Mouse (Mus musculus): ENCODE measurements around the gene Tdrd1. TPM values are rescaled to one million over a fixed set of nuclear protein-coding genes. Genes with fewer than 3 reads are reported as not detected.

The Tdrd1 gene
- polyA plus RNA-seq, 1 experiment from 2014 or later: 2.7 TPM

DNA sequence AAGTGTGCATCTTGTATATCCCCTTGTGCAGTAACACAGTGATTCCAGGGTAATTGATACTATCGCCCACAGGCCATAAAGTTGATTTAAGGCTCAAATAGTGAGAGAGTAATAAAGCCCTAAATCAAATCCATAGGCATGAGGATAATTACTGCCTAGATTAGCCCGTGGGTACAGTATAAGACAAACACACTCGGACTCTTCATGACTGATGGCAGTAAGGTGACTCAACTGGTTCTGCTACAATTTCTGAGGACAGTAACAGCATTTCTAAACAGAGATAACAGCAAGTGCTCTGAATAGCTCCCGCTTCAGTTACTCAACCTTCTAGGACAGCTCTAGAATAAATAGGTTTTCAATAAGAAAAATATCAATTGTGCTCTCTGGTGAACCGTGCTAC, 18.9 kb upstream of the Tdrd1 start:
- no peak overlapping the region for H3K9ac ChIP-seq
- WGBS: 68% methylated on average over 5 of the region's 5 CpGs
- no peak overlapping the region for H3K4me2 ChIP-seq (replicated peaks)
- no peak for ATAC-seq (ENCODE audit: insufficient number of reproducible peaks, low FRiP score, low TSS enrichment, low read depth)
- H3K27ac ChIP-seq (replicated peaks): no peak overlapping the region
- H3K4me3 ChIP-seq (replicated peaks): no peak overlapping the region
- H3K36me3 ChIP-seq: peaks cover 64% of the 10 kb centered on the region
- H3K9me3 ChIP-seq (replicated peaks): no peaks in the 10 kb centered on the region
- H3K27me3 ChIP-seq: no peaks in the 10 kb centered on the region
- peaks cover 3% of the 10 kb centered on the region for H3K4me1 ChIP-seq

GRCm38 (mm10) chr19:56808771-56809170, 17.2 kb upstream of the Tdrd1 start:
- no peak for ATAC-seq (ENCODE audit: insufficient number of reproducible peaks, low FRiP score, low TSS enrichment, low read depth)
- Histone ChIP-seq H3K9me3 (replicated peaks) (no peaks in the 10 kb centered on the region), H3K4me2 (replicated peaks) (no peak overlapping the region), H3K27ac (replicated peaks) (no peak overlapping the region), H3K9ac (no peak overlapping the region), H3K36me3 (peaks cover 61% of the 10 kb centered on the region), H3K27me3 (no peaks in the 10 kb centered on the region), H3K4me1 (peaks cover 3% of the 10 kb centered on the region), H3K4me3 (replicated peaks) (no peak overlapping the region)
- WGBS: 64% methylated on average over 5 of the region's 5 CpGs

DNA sequence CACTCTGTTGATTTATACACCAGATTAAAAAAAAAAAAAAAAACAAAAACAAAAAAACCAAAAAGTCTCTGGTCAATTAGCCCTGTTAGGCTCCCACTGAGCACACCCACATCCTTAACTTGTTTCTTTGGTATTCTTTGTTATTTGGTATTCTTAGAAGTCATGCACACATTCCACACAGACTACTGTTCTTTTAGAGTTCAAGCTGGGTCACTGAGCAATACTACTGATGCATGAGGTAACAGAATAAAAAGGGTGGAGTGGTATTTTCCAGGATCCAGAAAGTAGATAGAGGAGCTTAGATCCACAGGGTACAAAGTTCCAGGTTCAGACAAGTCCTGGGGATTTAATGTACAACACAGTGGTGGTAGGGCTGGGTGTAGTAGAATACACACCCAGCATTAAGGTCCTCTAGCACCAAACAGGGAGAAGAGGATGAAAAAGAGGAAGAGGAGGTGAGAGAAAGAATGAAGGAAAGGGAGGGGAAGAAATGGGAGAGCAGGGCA, 15.3 kb upstream of the Tdrd1 start:
- no peak overlapping the region for H3K4me3 ChIP-seq (replicated peaks)
- no peak overlapping the region for H3K4me2 ChIP-seq (replicated peaks)
- no peaks in the 10 kb centered on the region for H3K27me3 ChIP-seq
- ATAC-seq (ENCODE audit: insufficient number of reproducible peaks, low FRiP score, low TSS enrichment, low read depth): no peak
- H3K36me3 ChIP-seq: peaks cover 44% of the 10 kb centered on the region
- no peak overlapping the region for H3K9ac ChIP-seq
- no peaks in the 10 kb centered on the region for H3K9me3 ChIP-seq (replicated peaks)
- H3K27ac ChIP-seq (replicated peaks): no peak overlapping the region
- peaks cover 3% of the 10 kb centered on the region for H3K4me1 ChIP-seq

GRCm38 (mm10) chr19:56811590-56811989, 14.4 kb upstream of the Tdrd1 start:
- H3K4me1 ChIP-seq: peaks cover 4% of the 10 kb centered on the region
- H3K4me3 ChIP-seq (replicated peaks): no peak overlapping the region
- peaks cover 40% of the 10 kb centered on the region for H3K36me3 ChIP-seq
- WGBS: 40% methylated on average over 9 of the region's 9 CpGs
- no peaks in the 10 kb centered on the region for H3K27me3 ChIP-seq
- no peak for ATAC-seq (ENCODE audit: insufficient number of reproducible peaks, low FRiP score, low TSS enrichment, low read depth)
- H3K4me2 ChIP-seq (replicated peaks): no peak overlapping the region
- no peaks in the 10 kb centered on the region for H3K9me3 ChIP-seq (replicated peaks)
- H3K9ac ChIP-seq: no peak overlapping the region
- no peak overlapping the region for H3K27ac ChIP-seq (replicated peaks)

DNA sequence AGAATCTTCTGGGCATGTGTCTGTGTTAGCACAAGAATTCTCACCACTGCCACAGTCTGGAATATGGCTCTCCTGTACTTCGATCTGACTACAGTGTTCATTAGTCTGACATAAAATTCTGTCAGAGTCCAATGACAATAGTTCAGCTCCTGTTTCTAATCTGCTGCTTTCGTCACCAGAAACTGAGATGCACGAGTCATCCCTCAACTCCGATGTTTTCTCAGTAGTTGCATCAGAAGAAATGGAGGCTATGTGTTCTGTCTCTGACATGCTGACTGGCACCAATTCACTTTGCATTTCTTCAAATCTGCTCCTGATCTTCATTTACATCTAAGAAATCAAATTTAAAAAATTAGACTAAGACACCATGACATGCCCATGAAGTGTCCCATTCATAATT, 12.6 kb upstream of the Tdrd1 start:
- no peaks in the 10 kb centered on the region for H3K9me3 ChIP-seq (replicated peaks)
- no peak overlapping the region for H3K4me3 ChIP-seq (replicated peaks)
- peaks cover 21% of the 10 kb centered on the region for H3K4me1 ChIP-seq
- no peak overlapping the region for H3K27ac ChIP-seq (replicated peaks)
- peaks cover 23% of the 10 kb centered on the region for H3K36me3 ChIP-seq
- no peak for ATAC-seq (ENCODE audit: insufficient number of reproducible peaks, low FRiP score, low TSS enrichment, low read depth)
- H3K4me2 ChIP-seq (replicated peaks): no peak overlapping the region
- H3K27me3 ChIP-seq: no peaks in the 10 kb centered on the region
- no peak overlapping the region for H3K9ac ChIP-seq
- 62% methylated on average over 4 of the region's 4 CpGs for WGBS

GRCm38 (mm10) chr19:56817851-56818526, 8.0 kb upstream of the Tdrd1 start:
- H3K4me2 ChIP-seq (replicated peaks): no peak overlapping the region
- peaks cover 39% of the 10 kb centered on the region for H3K4me1 ChIP-seq
- no peak for ATAC-seq (ENCODE audit: insufficient number of reproducible peaks, low FRiP score, low TSS enrichment, low read depth)
- no peak overlapping the region for H3K4me3 ChIP-seq (replicated peaks)
- no peaks in the 10 kb centered on the region for H3K9me3 ChIP-seq (replicated peaks)
- H3K27me3 ChIP-seq: no peaks in the 10 kb centered on the region
- H3K27ac ChIP-seq (replicated peaks): 0 out of 2 replicates have a peak overlapping the region, but pooled peaks have one; percentile 29
- WGBS: 22% methylated on average over 14 of the region's 14 CpGs
- no peak overlapping the region for H3K9ac ChIP-seq
- H3K36me3 ChIP-seq: peaks cover 9% of the 10 kb centered on the region

GRCm38 (mm10) chr19:56821040-56821797, 4.8 kb upstream of the Tdrd1 start:
- Histone ChIP-seq H3K9ac (peak overlapping the region; percentile 98), H3K9me3 (replicated peaks) (no peaks in the 10 kb centered on the region), H3K4me2 (replicated peaks) (peak overlapping the region; percentile 75), H3K4me3 (replicated peaks) (peak overlapping the region; percentile 98), H3K36me3 (no peaks in the 10 kb centered on the region), H3K27ac (replicated peaks) (peak overlapping the region; percentile 95), H3K27me3 (no peaks in the 10 kb centered on the region), H3K4me1 (peaks cover 41% of the 10 kb centered on the region)
- 5% methylated on average over 22 of the region's 22 CpGs for WGBS
- ATAC-seq (ENCODE audit: insufficient number of reproducible peaks, low FRiP score, low TSS enrichment, low read depth): no peak

DNA sequence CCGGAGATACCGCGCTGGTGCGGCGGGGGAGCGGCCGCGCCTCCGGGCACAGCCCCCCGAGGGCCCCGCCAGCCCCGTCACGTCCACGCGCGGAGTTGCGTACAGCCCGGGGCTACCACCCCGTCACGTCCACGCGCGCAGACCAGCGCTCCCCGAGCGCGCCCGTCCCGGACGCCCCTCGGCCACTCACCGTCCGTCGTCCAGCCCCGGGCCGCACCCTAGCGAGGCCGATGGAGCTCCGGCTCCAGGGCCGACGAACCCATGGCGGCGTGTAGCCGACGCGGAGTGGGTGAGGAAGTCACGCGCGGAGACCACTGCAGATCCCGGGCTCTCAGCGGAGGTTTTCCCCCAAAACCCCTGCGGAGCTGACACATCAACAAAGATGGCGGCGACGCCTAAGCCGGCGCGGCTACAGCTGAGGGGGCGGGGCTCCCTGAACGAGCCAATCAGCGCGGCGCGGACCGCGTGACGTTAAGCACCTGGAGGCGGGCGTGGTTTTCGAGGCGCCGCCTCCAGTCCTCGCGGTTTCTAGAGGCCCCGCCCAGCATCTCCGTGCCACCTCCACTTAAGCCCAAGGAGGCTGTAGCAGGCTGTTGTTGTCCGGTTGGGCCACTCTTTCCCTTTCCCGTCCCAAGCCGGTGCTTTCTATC, 4.1 kb upstream of the Tdrd1 start, which contains the start of gene Ccdc186:
Gene Ccdc186, minus strand, starts transcription at position 393 of the 650 bp plus-strand sequence.
- H3K36me3 ChIP-seq: no peaks in the 10 kb centered on the region
- H3K4me2 ChIP-seq (replicated peaks): peak within 1 kb of the TSS; percentile 75
- peak within 1 kb of the TSS; percentile 98 for H3K9ac ChIP-seq
- under 1% methylated on average over 79 of the region's 79 CpGs for WGBS
- peak within 1 kb of the TSS; percentile 98 for H3K4me3 ChIP-seq (replicated peaks)
- peak within 1 kb of the TSS; percentile 95 for H3K27ac ChIP-seq (replicated peaks)
- H3K9me3 ChIP-seq (replicated peaks): no peaks in the 10 kb centered on the region
- H3K27me3 ChIP-seq: no peaks in the 10 kb centered on the region
- H3K4me1 ChIP-seq: peaks cover 38% of the 10 kb centered on the region
- ATAC-seq (ENCODE audit: insufficient number of reproducible peaks, low FRiP score, low TSS enrichment, low read depth): peak; percentile 98

DNA sequence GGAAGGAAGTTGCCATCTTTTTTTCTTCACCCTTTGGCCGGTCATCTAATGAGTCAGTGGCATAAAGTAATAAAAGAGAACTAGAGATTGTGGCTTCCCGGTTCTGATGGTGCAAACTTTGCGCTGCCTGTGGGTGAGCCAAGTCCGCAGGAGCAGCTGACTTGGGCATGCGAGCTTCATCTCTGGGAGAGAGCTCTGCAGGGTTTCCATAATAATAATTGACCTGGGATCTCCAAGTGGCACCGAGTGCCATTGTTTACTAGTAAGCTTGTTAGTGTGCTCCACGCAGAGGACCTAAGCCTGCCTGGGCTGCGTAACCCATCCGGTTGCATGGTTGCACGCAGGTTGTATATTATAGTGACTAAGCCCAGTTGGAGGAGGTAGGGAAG, 3.6 kb upstream of the Tdrd1 start:
- H3K36me3 ChIP-seq: no peaks in the 10 kb centered on the region
- WGBS: 16% methylated on average over 10 of the region's 10 CpGs
- ATAC-seq (ENCODE audit: insufficient number of reproducible peaks, low FRiP score, low TSS enrichment, low read depth): peak; percentile 41; the same call in 1 of the 2 replicates

GRCm38 (mm10) chr19:56828305-56828704, 2.3 kb downstream of the Tdrd1 start:
- WGBS: 51% methylated on average over 11 of the region's 11 CpGs
- no peaks in the 10 kb centered on the region for H3K36me3 ChIP-seq
- H3K4me1 ChIP-seq: peaks cover 4% of the 10 kb centered on the region; the same call in 1 of the 2 replicates
- no peaks in the 10 kb centered on the region for H3K9me3 ChIP-seq (replicated peaks)
- 0 out of 2 replicates have a peak, but pooled peaks have one; percentile 29 for ATAC-seq (ENCODE audit: insufficient number of reproducible peaks, low FRiP score, low TSS enrichment, low read depth)
- no peaks in the 10 kb centered on the region for H3K27me3 ChIP-seq
- no peak overlapping the region for H3K27ac ChIP-seq (replicated peaks)
- no peak overlapping the region for H3K4me2 ChIP-seq (replicated peaks)
- no peak overlapping the region for H3K9ac ChIP-seq
- no peak overlapping the region for H3K4me3 ChIP-seq (replicated peaks)

More for the DNA sequence above, 3.6 kb upstream of the Tdrd1 start:
- Histone ChIP-seq H3K27me3 (no peaks in the 10 kb centered on the region), H3K4me3 (replicated peaks) (peak overlapping the region; percentile 98), H3K4me2 (replicated peaks) (peak overlapping the region; percentile 56), H3K9me3 (replicated peaks) (no peaks in the 10 kb centered on the region), H3K9ac (no peak overlapping the region; the same call in 1 of the 2 replicates), H3K4me1 (peaks cover 33% of the 10 kb centered on the region), H3K27ac (replicated peaks) (peak overlapping the region; percentile 95; the same call in 1 of the 2 replicates)

DNA sequence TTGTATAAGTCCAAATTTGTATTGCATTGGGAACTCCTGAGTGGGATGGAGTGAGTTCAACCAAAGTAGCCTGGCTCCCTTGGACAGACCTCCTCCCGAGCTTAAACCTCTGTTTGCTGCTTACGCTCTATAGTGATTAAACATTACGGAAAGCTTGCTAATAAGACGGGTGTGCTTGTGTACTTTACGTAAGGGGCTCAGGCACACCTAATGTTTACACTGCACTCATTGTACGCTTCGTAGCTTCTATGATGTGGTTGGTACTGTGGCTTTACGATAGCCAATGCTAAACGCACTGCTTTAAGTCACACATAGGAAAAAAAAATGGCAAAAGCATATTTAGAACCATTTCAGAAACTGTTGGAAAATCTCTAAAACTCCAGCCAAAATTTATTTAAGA, 3.3 kb downstream of the Tdrd1 start:
- Histone ChIP-seq H3K4me3 (replicated peaks) (no peak overlapping the region), H3K4me2 (replicated peaks) (no peak overlapping the region), H3K9me3 (replicated peaks) (no peaks in the 10 kb centered on the region), H3K27ac (replicated peaks) (no peak overlapping the region), H3K9ac (no peak overlapping the region), H3K27me3 (no peaks in the 10 kb centered on the region), H3K4me1 (peaks cover 4% of the 10 kb centered on the region; the same call in 1 of the 2 replicates), H3K36me3 (no peaks in the 10 kb centered on the region)
- ATAC-seq (ENCODE audit: insufficient number of reproducible peaks, low FRiP score, low TSS enrichment, low read depth): no peak
- 79% methylated on average over 9 of the region's 9 CpGs for WGBS
